Mouse (Mus musculus) adrenal gland, postnatal 4 days (tissue): Measurements from ENCODE around the gene Usp38. TPM values are rescaled to one million over a fixed set of nuclear protein-coding genes. Genes with fewer than 3 reads are reported as not detected.

Experiments
- DNase-seq, 2 experiments: peaks; one replicate each; pipeline ENCODE4 v3.0.0; 2021 to 2022; ENCODE audit warnings: low spot score in 2 of 2, mixed read lengths in 2 of 2
- total RNA-seq, 2 experiments: library from RNA; stranded (reverse); gene quantifications; 2 replicates each; pipeline ENCODE4 v1.2.3; 2021

Usp38 gene
- total RNA-seq, 2 experiments from 2014 or later = 27.4 to 27.6 TPM

DNA sequence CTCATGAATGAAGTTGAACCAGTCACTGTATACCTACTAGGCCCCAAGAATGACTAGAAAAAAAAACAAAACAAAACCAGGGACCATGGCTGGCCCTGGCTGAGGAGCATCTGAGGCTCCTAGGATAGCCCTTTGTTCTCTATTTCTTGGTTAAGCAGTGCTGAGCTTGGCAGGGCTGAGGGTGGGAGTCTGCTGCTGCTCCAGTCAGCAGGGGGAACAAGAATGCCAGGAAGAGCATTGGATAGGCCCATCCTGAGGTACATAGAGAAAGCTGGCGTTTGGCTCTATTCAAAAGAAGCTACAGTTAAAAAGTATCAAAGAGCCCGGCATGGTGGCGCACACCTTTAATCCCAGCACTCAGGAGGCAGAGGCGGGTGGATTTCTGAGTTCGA is 52.1 kb downstream of the Usp38 start:
- no peak for DNase-seq

DNA sequence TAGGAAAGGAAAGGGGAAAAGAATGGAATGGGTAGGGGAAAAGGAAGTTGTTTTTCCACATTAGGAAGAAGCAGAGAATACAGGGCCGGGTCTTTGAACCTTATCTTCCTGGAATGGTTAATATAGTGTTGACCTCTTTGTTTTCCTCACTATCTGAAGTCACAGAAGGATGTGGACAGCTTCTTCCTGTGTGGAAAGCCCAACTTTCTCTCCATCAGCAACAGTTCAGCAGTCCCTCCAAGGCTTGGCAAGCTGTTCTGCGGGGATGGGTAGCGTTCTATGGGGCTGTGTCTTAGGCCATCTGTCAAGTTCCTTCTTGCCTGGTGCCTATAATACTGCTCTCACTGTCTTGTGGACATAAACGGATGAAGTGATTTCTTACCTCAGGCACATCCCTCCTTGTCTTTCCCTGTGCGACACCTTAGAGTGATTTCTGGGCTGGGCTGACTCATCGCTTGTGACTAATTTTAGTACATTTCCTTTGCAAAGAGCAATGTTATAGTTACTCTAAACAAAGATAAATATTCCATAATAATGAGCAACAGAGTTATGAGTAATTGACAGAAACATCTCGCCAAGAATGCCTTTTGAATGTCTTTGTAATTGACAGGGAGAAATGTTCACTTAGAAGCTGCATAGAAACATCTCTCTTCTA is 52.7 kb downstream of the Usp38 start:
- DNase-seq = no peak

GRCm38 (mm10) chr8:80961070-80961609 is 53.6 kb downstream of the Usp38 start:
- no peak for DNase-seq

DNA sequence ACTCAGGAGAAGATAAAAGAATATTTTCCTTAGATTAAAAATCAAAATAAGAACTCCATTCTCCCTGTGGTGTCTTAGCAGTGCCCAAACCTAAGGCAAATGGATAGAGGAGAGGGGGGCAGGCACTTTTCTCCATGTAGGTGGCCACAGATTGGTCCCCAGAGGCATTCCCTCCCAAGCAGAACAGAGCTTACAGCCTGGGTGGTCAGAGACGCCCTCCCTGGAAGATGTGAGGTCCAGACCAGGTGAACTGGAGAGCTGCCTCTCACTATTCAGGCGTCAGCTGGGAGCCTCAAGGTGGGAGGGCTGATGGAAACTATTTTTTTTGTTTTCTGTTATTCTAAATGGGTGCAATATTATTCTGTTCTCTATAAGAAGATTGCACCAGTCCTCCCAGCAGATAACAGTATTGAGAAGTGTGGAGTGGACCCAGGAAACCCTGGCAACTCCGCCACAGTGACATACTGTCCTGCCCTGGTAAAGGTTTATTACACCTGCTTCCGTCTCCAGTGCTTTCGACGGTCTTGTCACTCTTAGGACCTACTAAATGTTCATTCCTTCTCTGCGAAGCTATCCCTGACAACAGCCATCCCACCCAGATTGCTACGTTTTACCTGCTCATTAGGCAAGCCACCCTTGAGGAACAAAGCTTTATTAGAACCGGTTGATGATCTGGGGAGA is 55.0 kb downstream of the Usp38 start:
- no peak for DNase-seq

- no peak for DNase-seq
Measured at GRCm38 (mm10) chr8:80957776-80958175, 57.0 kb downstream of the Usp38 start.

DNA sequence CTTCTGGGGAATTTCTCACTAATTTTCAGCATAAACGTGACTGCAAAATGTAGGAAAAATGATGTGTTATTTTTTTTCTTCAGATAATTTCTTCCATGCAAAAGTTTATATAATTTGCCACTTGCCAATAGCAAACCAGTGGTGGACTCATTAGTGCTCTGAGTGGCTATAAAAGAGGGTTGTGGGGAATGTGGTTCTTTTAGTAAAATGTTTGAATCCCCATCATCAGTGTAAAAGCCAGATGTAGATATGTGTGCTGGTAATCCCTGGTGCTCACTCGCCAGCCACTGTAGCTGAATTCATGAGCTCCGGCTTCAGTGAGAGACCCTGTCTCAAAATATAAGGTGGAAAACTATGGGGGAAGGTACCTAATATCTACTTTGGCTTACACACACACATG is 61.8 kb downstream of the Usp38 start:
- no peak for DNase-seq

GRCm38 (mm10) chr8:80952235-80952915 is 62.4 kb downstream of the Usp38 start:
- no peak for DNase-seq

GRCm38 (mm10) chr8:80948405-80949183 is 66.1 kb downstream of the Usp38 start:
- no peak for DNase-seq

- DNase-seq = no peak
Measured at GRCm38 (mm10) chr8:80943742-80944141, 71.0 kb downstream of the Usp38 start.

- no peak for DNase-seq
Measured at GRCm38 (mm10) chr8:80941621-80942020, 73.1 kb downstream of the Usp38 start.

DNA sequence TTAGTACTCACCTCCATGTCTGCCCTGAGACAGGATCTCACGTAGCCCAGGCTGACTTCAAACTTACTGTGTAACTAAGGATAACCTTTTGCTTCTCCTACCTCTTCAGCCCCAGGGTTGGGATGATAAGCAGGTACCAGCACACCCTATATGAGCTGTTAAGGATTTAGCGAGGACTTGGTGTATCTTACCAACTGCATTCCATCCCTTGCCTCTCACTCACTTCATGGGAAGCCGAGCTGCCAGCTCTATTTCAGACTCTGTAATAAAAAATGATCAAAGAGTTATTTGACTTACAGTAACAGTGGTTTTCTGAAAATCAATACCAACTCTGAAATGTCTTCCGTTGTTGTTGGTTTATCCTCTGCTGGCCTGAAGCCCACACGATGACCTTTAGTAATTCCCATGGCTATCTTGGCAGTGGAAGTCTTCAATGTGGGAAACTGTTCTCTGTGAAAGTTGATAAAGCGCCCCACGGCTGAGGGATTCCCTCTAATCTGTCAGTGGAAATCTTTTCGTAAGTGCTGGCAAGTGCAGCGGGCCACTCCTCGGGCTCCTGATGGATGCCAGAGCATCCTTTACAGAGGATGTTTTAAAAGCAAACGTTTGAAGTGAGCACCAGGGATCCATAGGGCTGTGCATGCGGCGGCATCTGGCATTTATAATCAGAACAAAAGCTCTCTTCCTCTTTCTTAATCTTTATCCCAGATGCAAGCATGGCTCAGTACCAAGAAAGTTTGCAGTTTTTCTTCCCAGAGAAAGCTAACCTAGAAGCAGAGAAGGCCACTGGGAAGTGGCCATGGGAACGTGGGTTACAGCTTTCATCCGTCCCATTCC is 76.7 kb downstream of the Usp38 start:
- DNase-seq = no peak

Other genes starting within 250 kb of the Usp38 start
- gene Gab1, start 134.4 kb downstream of the Usp38 start, total RNA-seq = 10 to 100 TPM; 34.6 TPM